Mouse (Mus musculus) left cerebral cortex, adult 18-20 months (tissue): ENCODE measurements around the gene Gm20431. TPM values are rescaled to one million over a fixed set of nuclear protein-coding genes. Genes with fewer than 3 reads are reported as not detected.
"Not testable (repeated sequence)": the region's sequence is repeated elsewhere in the genome, so short reads cannot be mapped to it uniquely, and the experiment has no call there.

ENCODE experiments used
- DNase-seq, 2 experiments: peaks; one replicate each; pipeline ENCODE4 v3.0.0; 2021 to 2022; ENCODE audit warnings: low spot score in 2 of 2, mixed read lengths in 1 of 2
- total RNA-seq, 2 experiments: library from RNA; stranded (reverse); gene quantifications; 2 replicates each; pipeline ENCODE4 v1.2.3; 2021

Gene Gm20431
- total RNA-seq, 2 experiments from 2014 or later: 32.2 to 33.5 TPM

GRCm38 (mm10) chr2:167631591-167632448, 29.5 kb downstream of the Gm20431 start, which contains the start of gene Ube2v1:
Gene Ube2v1 (minus strand): TSS chr2:167632095.
- DNase-seq: peak; percentile 95 to 98

GRCm38 (mm10) chr2:167631181-167631590, 30.1 kb downstream of the Gm20431 start:
- DNase-seq: no peak

DNA sequence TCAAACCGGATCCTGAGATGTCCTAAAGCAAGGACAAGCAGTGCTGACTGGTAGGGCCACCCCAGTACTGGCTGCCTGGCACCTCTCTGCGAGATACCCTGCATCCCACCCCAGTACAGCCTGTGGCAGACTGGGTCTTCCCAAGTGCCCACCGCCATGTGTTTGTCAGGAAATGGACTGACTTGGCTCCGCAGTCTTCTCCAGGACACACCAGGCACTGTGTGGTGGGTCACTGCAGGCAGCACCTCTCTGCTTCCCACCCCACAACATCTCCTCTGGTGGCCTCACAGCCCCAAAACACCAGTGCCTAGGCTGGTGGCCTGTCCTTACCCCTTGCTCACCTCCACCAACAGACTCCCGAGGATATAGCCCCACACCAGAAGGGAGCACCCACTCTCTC, 30.9 kb downstream of the Gm20431 start:
- DNase-seq: no peak

DNA sequence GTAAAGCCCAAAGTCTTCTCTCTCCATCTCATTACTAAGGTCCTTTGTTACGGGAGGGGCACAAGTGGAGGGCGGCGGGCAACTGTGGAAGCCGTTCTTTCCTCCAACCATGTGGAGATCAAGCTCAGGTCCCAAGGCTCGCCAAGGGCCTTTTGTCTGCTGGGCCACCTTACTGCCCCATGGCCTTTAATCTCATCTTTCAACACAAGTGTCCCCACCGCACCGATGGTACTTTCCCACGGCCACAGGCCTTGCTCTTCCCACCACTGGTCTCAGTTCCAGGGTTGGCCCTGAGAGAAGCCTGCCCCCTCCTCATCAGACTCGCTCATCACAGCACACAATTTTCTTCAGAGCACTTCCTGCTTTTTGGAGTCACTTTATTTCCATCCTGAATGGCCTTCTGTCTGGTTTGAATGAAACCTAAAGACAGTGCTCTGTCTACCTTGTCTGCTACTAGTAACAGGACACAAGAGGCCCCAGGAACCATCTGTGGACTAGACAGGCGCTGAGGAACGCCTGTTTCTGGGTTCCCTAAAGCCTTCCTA, 31.6 kb downstream of the Gm20431 start:
- DNase-seq: no peak

- no peak for DNase-seq
Observed at GRCm38 (mm10) chr2:167628872-167629271, 32.4 kb downstream of the Gm20431 start.

GRCm38 (mm10) chr2:167627019-167627418, 34.3 kb downstream of the Gm20431 start:
- DNase-seq: no peak

DNA sequence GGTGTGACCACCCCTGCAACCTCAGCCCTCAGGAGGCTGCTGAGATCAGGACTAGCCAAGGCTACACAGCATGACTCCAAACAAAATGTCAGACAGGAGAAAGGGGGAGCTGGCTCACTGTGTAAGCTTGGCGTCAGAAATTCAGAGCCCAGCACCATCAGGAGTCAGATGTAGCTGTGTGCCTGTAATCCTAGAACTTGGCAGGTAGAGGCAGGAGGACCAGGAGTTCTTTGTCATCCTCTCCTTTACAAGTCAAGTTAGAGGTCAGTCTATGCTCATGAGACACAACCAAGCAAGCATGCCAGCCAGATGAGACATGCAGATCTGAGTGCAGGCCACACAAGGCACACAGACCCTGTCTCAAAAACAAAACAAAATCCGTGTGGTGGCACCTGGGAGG, 35.6 kb downstream of the Gm20431 start:
- no peak for DNase-seq

DNA sequence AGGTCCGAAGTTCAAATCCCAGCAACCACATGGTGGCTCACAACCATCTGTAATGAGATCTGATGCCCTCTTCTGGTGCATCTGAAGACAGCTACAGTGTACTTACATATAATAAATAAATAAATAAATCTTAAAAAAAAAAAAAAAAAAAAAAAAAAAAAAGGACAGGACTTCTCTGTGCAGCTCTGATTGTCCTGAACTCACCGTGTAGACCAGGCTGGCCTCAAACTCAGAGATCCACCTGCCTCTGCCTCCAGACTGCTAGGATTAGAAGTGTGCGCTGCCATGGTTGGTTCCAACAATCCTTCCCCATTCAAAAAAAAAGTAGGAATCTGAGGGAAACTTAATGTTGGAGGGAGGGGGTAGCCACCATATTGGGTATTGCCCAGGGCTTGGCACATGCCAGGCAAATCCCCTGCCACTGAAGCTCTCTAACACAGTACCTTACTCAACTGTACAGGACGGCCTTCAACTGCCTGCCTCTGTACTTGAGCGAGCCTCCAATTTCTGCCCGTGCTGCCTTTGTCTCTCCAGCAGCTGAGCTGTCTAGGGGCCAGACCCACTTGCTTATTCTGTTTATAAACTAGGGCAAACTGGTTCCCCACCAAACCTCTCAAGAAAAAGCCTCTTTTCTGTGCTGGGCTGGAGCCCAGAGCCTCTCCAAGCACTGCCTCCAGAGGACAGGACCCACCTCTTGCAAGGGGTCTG, 36.8 kb downstream of the Gm20431 start:
- DNase-seq: no peak

DNA sequence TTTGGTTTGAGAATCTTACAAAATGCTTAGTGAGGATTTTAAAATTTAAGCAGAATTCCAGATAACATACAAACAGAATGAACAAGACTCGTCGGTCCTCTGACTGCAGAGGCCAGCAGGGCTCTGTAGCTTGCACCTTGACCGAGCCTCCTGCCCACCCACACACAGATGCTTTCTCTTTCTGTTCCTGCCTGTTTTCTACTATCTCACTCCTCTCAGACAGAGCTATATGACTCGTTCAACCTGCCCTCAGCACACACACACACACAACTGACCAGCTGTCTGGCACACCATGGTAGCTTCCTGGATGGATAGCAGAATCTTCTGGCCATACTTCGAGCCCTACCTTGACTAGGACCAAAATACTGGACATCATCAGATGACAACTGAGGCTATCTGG, 38.3 kb downstream of the Gm20431 start:
- no peak for DNase-seq

- no peak for DNase-seq
Observed at GRCm38 (mm10) chr2:167622352-167622751, 38.9 kb downstream of the Gm20431 start.

DNA sequence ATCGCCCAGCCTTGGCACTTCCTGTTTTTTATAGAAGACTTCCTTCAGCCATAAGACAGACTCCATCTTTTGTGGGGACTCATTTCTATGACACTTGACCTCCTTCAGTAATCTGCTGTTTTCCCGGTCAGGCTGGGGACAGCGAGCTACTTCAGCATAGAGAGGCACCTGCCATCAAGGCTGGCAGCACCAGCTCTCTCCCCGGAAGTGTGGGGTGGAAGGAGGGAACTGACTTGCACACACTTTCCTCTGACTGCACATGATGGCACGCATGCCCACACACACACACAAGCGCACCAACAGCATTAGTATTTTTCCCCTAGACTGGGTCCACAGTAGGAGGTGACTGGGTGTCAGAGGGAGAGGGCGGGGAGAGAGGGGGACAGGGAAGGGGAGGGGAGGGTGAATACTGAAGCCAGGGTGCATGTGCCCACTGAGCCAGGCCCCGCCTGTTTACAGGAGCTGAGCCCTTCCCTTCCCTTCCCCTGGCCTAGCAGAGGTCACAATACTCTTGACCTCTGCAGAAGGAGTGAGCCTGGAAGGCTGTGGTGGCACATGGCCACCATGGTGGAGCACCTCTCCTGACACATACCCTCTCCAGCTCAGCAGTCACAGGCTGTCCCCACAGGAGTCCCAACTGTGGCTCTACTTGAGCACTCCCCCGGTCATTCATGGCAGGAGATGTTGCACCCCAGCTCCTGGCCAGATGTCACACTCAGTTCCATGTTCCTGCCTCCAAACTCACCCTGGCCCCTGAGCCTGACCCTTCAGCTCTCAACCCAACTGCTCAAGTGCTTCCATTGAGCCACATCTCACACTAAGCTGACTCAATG, 39.8 kb downstream of the Gm20431 start:
- DNase-seq: no peak

- DNase-seq: no peak
Observed at GRCm38 (mm10) chr2:167617472-167617871, 43.8 kb downstream of the Gm20431 start.

GRCm38 (mm10) chr2:167617034-167617433, 44.3 kb downstream of the Gm20431 start:
- DNase-seq: no peak

DNA sequence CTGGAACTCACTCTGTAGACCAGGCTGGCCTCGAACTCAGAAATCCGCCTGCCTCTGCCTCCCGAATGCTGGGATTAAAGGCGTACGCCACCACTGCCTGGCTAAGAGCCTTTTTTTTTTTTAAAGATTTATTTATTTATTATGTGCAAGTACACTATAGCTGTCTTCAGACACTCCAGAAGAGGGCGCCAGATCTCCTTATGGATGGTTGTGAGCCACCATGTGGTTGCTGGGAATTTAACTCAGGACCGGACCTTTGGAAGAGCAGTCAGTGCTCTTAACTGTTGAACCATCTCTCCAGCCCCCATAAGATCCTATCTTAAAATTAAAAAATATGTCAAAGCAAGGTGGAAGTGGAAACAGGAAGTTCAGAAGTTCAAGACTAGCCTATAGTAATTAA, 48.0 kb downstream of the Gm20431 start:
- DNase-seq: not testable (repeated sequence)

DNA sequence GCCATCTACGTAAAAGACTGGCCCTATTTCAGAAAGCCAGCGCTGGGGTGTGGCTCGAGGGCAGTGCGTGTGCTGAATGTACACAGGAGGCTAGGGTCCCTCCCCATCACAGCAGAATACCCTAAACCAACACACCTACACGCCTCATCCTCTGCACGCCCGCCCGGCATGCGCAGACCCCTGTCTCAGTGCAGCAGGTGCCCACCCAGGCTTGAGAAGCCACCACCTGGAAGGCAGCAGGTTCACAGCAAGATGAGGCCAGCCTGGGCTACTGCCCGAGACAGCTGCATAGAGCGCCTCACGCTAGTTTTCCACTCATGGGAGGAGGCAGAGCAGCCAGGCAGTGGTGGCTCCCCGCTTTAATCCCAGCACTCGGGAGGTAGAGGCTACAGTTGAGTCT, 49.2 kb downstream of the Gm20431 start:
- DNase-seq: no peak

- no peak for DNase-seq
Observed at GRCm38 (mm10) chr2:167611287-167611686, 50.0 kb downstream of the Gm20431 start.

DNA sequence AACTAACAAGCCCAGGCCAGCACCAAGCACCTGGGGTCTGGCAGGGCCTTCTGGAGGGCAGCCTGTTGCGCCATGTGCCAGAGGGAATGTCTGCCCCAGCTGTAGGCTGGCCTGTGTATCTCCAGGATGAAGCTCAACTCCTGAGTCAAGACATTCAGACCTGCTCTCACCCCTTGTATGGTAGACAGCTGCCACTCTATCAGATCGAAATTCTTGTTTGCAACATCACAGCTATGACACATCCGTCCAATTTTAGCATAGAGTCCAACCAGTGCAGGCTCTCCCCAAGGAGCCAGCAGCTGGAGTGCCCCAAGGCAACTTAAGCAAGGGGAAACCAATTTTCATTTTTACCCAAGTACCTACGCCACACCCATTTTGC, 54.6 kb downstream of the Gm20431 start:
- DNase-seq: no peak

GRCm38 (mm10) chr2:167605817-167606744, 55.2 kb downstream of the Gm20431 start:
- no peak for DNase-seq

DNA sequence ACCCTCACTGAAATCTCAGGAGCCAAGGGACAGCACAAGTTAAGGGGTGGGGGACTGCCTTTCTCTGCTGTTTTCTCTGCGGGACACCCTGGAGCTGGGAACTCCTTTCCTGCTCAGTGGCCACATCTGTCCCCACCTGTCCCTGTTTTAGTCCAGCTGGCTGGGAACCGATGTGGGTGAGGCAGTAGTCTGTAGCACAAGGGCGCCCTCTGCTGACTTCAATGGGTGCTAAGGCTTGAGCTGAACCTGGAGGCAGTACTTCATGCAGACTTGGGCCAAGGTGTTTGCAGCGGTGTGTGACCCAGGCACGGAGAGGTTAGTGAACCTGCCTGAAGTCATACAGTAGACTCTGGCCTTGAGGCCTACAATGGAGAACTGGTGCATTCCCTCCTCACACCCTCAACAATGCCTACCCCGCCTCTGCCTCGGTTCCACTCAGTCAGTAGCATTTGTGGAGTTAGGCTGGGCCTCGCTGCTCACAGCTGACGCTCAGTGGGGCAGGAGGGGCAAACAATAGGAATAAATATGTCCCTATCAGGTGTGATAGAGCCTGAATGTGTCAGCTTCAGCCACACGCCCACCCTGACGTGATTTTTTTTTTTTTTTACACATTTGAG, 56.0 kb downstream of the Gm20431 start:
- peak; percentile 86 to 92 for DNase-seq

GRCm38 (mm10) chr2:167602978-167603377, 58.3 kb downstream of the Gm20431 start:
- DNase-seq: no peak
